Mouse (Mus musculus) erythroblast, embryonic 14.5 days (primary cell): ENCODE measurements around the gene Rabgap1l. TPM values are rescaled to one million over a fixed set of nuclear protein-coding genes. Genes with fewer than 3 reads are reported as not detected.

Source experiments
- H3K27me3 ChIP-seq: 2 replicates; pipeline ENCODE4 v1.6.1; 2012; ENCODE audit warnings: inconsistent platforms; ENCODE audit not compliant: control insufficient read depth
- H3K36me3 ChIP-seq: 2 replicates; pipeline ENCODE4 v1.6.1; 2012; ENCODE audit warnings: mild to moderate bottlenecking, inconsistent platforms; ENCODE audit not compliant: control insufficient read depth
- H3K4me1 ChIP-seq: 2 replicates; pipeline ENCODE4 v1.6.1; 2012; ENCODE audit warnings: inconsistent platforms; ENCODE audit not compliant: control insufficient read depth
- H3K4me3 ChIP-seq: replicated peaks from 2 replicates; pipeline ENCODE3; 2012; ENCODE audit warnings: moderate library complexity, mild to moderate bottlenecking, inconsistent platforms
- H3K9me3 ChIP-seq: 2 replicates; pipeline ENCODE4 v1.6.1; 2012; ENCODE audit warnings: low read length, inconsistent platforms, mixed read lengths; ENCODE audit not compliant: control insufficient read depth
- GATA1 ChIP-seq: IDR thresholded peaks from 2 replicates; pipeline ENCODE4 v1.6.1; 2012; ENCODE audit warnings: low read length, inconsistent platforms, mixed read lengths
- TAL1 ChIP-seq: IDR thresholded peaks from 3 replicates; pipeline ENCODE4 v1.6.1; 2012; ENCODE audit warnings: low read length, inconsistent platforms, mixed read lengths
- polyA plus RNA-seq: library from polyadenylated mRNA; stranded (reverse); fragments of >175 nt; gene quantifications from 2 replicates; pipeline ENCODE4 v1.2.3, GENCODE M21; 2012

The Rabgap1l gene
- polyA plus RNA-seq, 1 experiment, result 1.0 TPM

GRCm38 (mm10) chr1:160409123-160409522, 383.9 kb downstream of the Rabgap1l start:
- Histone ChIP-seq H3K9me3 (no peaks in the 10 kb centered on the region), H3K4me1 (peaks cover 67% of the 10 kb centered on the region), H3K36me3 (peaks cover 6% of the 10 kb centered on the region), H3K27me3 (no peaks in the 10 kb centered on the region), H3K4me3 (no peak overlapping the region)
- TF ChIP-seq GATA1, result no peak
- TF ChIP-seq TAL1, result no peak

- H3K36me3 ChIP-seq, result peaks cover 6% of the 10 kb centered on the region
- TF ChIP-seq TAL1, result no peak
- no peak for TF ChIP-seq GATA1
- H3K4me1 ChIP-seq, result peaks cover 74% of the 10 kb centered on the region
- H3K4me3 ChIP-seq, result no peak overlapping the region
- H3K9me3 ChIP-seq, result no peaks in the 10 kb centered on the region
- H3K27me3 ChIP-seq, result no peaks in the 10 kb centered on the region
Observed at GRCm38 (mm10) chr1:160408302-160408897, 384.6 kb downstream of the Rabgap1l start.

- H3K4me1 ChIP-seq, result peaks cover 24% of the 10 kb centered on the region
- no peak overlapping the region for H3K4me3 ChIP-seq
- no peaks in the 10 kb centered on the region for H3K27me3 ChIP-seq
- no peaks in the 10 kb centered on the region for H3K36me3 ChIP-seq
- TF ChIP-seq GATA1 (no peak), TAL1 (no peak)
- no peaks in the 10 kb centered on the region for H3K9me3 ChIP-seq
Observed at GRCm38 (mm10) chr1:160399428-160399827, 393.6 kb downstream of the Rabgap1l start.

GRCm38 (mm10) chr1:160397037-160397436, 396.0 kb downstream of the Rabgap1l start:
- H3K4me3 ChIP-seq, result no peak overlapping the region
- H3K9me3 ChIP-seq, result no peaks in the 10 kb centered on the region
- TF ChIP-seq TAL1 (no peak), GATA1 (no peak)
- no peaks in the 10 kb centered on the region for H3K36me3 ChIP-seq
- peaks cover 13% of the 10 kb centered on the region for H3K4me1 ChIP-seq
- no peaks in the 10 kb centered on the region for H3K27me3 ChIP-seq

GRCm38 (mm10) chr1:160387446-160387845, 405.6 kb downstream of the Rabgap1l start:
- H3K4me1 ChIP-seq, result no peaks in the 10 kb centered on the region
- H3K9me3 ChIP-seq, result no peaks in the 10 kb centered on the region
- H3K4me3 ChIP-seq, result no peak overlapping the region
- no peak for TF ChIP-seq TAL1
- TF ChIP-seq GATA1, result no peak
- no peaks in the 10 kb centered on the region for H3K27me3 ChIP-seq
- H3K36me3 ChIP-seq, result no peaks in the 10 kb centered on the region

GRCm38 (mm10) chr1:160378367-160378766, 414.6 kb downstream of the Rabgap1l start:
- TF ChIP-seq TAL1, result no peak
- no peak for TF ChIP-seq GATA1
- Histone ChIP-seq H3K4me1 (no peaks in the 10 kb centered on the region), H3K27me3 (no peaks in the 10 kb centered on the region), H3K9me3 (no peaks in the 10 kb centered on the region), H3K4me3 (no peak overlapping the region), H3K36me3 (no peaks in the 10 kb centered on the region)

- Histone ChIP-seq H3K36me3 (no peaks in the 10 kb centered on the region), H3K9me3 (no peaks in the 10 kb centered on the region), H3K27me3 (no peaks in the 10 kb centered on the region), H3K4me1 (no peaks in the 10 kb centered on the region), H3K4me3 (no peak overlapping the region)
- TF ChIP-seq GATA1 (no peak), TAL1 (no peak)
Observed at GRCm38 (mm10) chr1:160377337-160378336, 415.4 kb downstream of the Rabgap1l start.

- Histone ChIP-seq H3K27me3 (no peaks in the 10 kb centered on the region), H3K36me3 (no peaks in the 10 kb centered on the region), H3K9me3 (no peaks in the 10 kb centered on the region), H3K4me1 (no peaks in the 10 kb centered on the region), H3K4me3 (no peak overlapping the region)
- TF ChIP-seq GATA1 (no peak), TAL1 (no peak)
Observed at GRCm38 (mm10) chr1:160374490-160374889, 418.5 kb downstream of the Rabgap1l start.

GRCm38 (mm10) chr1:160373306-160373705, 419.7 kb downstream of the Rabgap1l start:
- no peaks in the 10 kb centered on the region for H3K9me3 ChIP-seq
- no peak for TF ChIP-seq TAL1
- TF ChIP-seq GATA1, result no peak
- H3K4me3 ChIP-seq, result no peak overlapping the region
- no peaks in the 10 kb centered on the region for H3K4me1 ChIP-seq
- no peaks in the 10 kb centered on the region for H3K36me3 ChIP-seq
- no peaks in the 10 kb centered on the region for H3K27me3 ChIP-seq
